Mouse (Mus musculus): ENCODE results near the gene Hnrnpl.

DNA sequence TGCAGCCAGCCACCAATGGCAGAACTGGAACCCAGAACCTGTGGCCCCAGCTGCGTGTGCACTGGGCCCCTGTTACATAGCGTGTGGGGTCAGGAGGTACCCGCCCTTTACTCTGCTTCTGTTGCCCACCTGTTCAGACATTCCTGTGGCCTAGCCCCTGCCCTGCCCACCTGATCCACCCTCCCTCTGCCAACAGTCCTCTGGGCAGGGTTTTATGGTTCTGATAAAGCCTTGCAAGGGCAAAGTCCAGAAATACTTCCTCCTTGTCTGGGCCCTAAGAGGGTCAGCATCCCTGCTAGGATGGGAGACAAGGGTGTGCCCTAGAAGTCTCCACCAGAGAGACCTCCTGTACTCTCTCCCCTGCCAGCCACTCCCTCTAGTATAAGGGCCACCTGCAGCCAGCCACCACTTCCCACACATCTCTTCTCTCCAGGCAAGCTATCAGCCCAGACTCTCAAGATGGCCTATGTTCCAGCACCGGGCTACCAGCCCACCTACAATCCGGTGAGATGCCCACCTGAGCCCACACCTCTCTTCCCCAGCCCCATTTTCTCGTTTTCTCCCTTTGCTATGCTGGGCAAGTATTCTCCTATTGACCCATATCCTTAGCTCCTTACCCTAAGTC, 25.5 kb downstream of the Hnrnpl start, which contains the start of gene Lgals4:
- no peak for TF ChIP-seq CTCF (IDR thresholded peaks at IDR 0.05; ENCODE audit: low read depth)
- TF ChIP-seq EP300 (IDR thresholded peaks at IDR 0.05; ENCODE audit: low read depth) = no peak
